Mouse (Mus musculus): Measurements from ENCODE around the gene 9930111J21Rik2. TPM values are rescaled to one million over a fixed set of nuclear protein-coding genes. Genes with fewer than 3 reads are reported as not detected.
A peak's percentile ranks its signal among the peaks of the same experiment; 100 is the strongest.
"Not testable (repeated sequence)": the region's sequence is repeated elsewhere in the genome, so short reads cannot be mapped to it uniquely, and the experiment has no call there.

9930111J21Rik2 gene
- 0.60 and 0.98 TPM in 2 replicates for polyA plus RNA-seq (2015; fragmentation: Nextera tagmentation; extraction: Ambion mirVana)

GRCm38 (mm10) chr11:49051093-49051891 is at the start of gene 9930111J21Rik2:
Gene 9930111J21Rik2, minus strand, starts transcription at chr11:49051242.
- H3K27me3 ChIP-seq (ENCODE audit: insufficient read depth, low read length); H3K4me1 ChIP-seq (ENCODE audit: insufficient read depth, low read length); H3K9ac ChIP-seq (replicated peaks; ENCODE audit: low read length); H3K27ac ChIP-seq (ENCODE audit: low read length); H3K9me3 ChIP-seq (ENCODE audit: low read length); H3K4me2 ChIP-seq (replicated peaks; ENCODE audit: low read depth, low read length); H3K36me3 ChIP-seq (ENCODE audit: insufficient read depth, low read length); H3K4me3 ChIP-seq (ENCODE audit: low read length): not testable (repeated sequence)
- 0 out of 2 replicates have a peak, but pooled peaks have one; percentile 27 for ATAC-seq (ENCODE audit: low FRiP score, low TSS enrichment)
- WGBS, result 100% methylated on average over 1 of the region's 6 CpGs

GRCm38 (mm10) chr11:49100409-49100808 is 49.4 kb upstream of the 9930111J21Rik2 start:
- Histone ChIP-seq H3K9me3 (ENCODE audit: low read length) (no peaks in the 10 kb centered on the region), H3K27me3 (ENCODE audit: insufficient read depth, low read length) (no peaks in the 10 kb centered on the region), H3K4me2 (replicated peaks; ENCODE audit: low read depth, low read length) (no peak overlapping the region), H3K4me1 (ENCODE audit: insufficient read depth, low read length) (no peaks in the 10 kb centered on the region), H3K9ac (replicated peaks; ENCODE audit: low read length) (no peak overlapping the region), H3K36me3 (ENCODE audit: insufficient read depth, low read length) (no peaks in the 10 kb centered on the region), H3K27ac (ENCODE audit: low read length) (no peak overlapping the region), H3K4me3 (ENCODE audit: low read length) (no peak overlapping the region)
- no peak for ATAC-seq (ENCODE audit: low FRiP score, low TSS enrichment)
- 92% methylated on average over 3 of the region's 3 CpGs for WGBS

DNA sequence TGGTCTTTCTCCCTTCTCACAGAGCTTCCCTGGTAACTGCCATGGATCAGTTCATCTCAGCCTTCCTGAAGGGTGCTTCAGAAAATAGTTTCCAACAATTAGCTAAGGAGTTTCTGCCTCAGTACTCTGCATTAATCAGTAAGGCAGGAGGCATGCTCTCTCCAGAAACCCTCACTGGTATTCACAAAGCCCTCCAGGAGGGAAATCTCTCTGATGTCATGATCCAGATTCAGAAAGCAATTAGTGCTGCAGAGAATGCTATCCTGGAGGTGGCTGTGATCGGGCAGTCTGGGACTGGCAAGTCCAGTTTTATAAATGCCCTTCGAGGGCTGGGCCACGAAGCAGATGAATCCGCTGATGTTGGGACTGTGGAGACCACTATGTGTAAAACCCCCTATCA is 44.3 kb upstream of the 9930111J21Rik2 start:
- no peaks in the 10 kb centered on the region for H3K9me3 ChIP-seq (ENCODE audit: low read length)
- H3K4me2 ChIP-seq (replicated peaks; ENCODE audit: low read depth, low read length), result no peak overlapping the region
- H3K4me3 ChIP-seq (ENCODE audit: low read length), result no peak overlapping the region
- no peak for ATAC-seq (ENCODE audit: low FRiP score, low TSS enrichment)
- no peak overlapping the region for H3K27ac ChIP-seq (ENCODE audit: low read length)
- no peaks in the 10 kb centered on the region for H3K4me1 ChIP-seq (ENCODE audit: insufficient read depth, low read length)
- H3K27me3 ChIP-seq (ENCODE audit: insufficient read depth, low read length), result no peaks in the 10 kb centered on the region
- WGBS, result 83% methylated on average over 4 of the region's 4 CpGs
- H3K9ac ChIP-seq (replicated peaks; ENCODE audit: low read length), result no peak overlapping the region
- H3K36me3 ChIP-seq (ENCODE audit: insufficient read depth, low read length), result no peaks in the 10 kb centered on the region

GRCm38 (mm10) chr11:49093861-49094660 is 43.0 kb upstream of the 9930111J21Rik2 start:
- H3K9ac ChIP-seq (replicated peaks; ENCODE audit: low read length), result no peak overlapping the region
- 88% methylated on average over 6 of the region's 6 CpGs for WGBS
- ATAC-seq (ENCODE audit: low FRiP score, low TSS enrichment), result no peak

DNA sequence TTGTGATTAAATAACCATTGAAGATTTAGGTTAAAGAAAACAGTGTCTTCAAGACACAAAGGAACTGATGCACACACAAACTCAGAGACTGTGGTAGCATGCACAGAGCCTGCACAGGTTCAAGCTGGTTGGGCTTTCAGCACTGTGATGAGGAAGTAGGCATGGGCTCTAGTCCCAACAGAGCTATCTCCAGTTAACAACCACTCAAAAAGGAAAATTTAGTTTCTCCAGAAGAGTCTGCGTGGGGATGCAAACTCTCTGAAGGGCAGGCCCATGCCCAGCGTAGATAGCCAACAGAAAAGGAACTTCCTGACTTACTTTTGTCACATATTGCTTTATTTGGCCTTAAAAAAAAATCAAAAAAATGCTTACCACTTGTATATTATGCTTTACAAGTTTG is 41.7 kb upstream of the 9930111J21Rik2 start:
- Histone ChIP-seq H3K4me2 (replicated peaks; ENCODE audit: low read depth, low read length) (no peak overlapping the region), H3K4me3 (ENCODE audit: low read length) (no peak overlapping the region), H3K4me1 (ENCODE audit: insufficient read depth, low read length) (0 out of 2 replicates have a peak, but pooled peaks cover 4% of the 10 kb centered on the region), H3K36me3 (ENCODE audit: insufficient read depth, low read length) (no peaks in the 10 kb centered on the region), H3K27ac (ENCODE audit: low read length) (no peak overlapping the region), H3K27me3 (ENCODE audit: insufficient read depth, low read length) (no peaks in the 10 kb centered on the region), H3K9ac (replicated peaks; ENCODE audit: low read length) (no peak overlapping the region), H3K9me3 (ENCODE audit: low read length) (no peaks in the 10 kb centered on the region)
- WGBS, result 83% methylated on average over 2 of the region's 2 CpGs
- no peak for ATAC-seq (ENCODE audit: low FRiP score, low TSS enrichment)

More at GRCm38 (mm10) chr11:49093861-49094660, 43.0 kb upstream of the 9930111J21Rik2 start:
- H3K27me3 ChIP-seq (ENCODE audit: insufficient read depth, low read length), result no peaks in the 10 kb centered on the region
- no peaks in the 10 kb centered on the region for H3K36me3 ChIP-seq (ENCODE audit: insufficient read depth, low read length)
- H3K4me1 ChIP-seq (ENCODE audit: insufficient read depth, low read length), result no peaks in the 10 kb centered on the region
- H3K27ac ChIP-seq (ENCODE audit: low read length), result no peak overlapping the region
- H3K4me3 ChIP-seq (ENCODE audit: low read length), result no peak overlapping the region
- H3K4me2 ChIP-seq (replicated peaks; ENCODE audit: low read depth, low read length), result no peak overlapping the region
- no peaks in the 10 kb centered on the region for H3K9me3 ChIP-seq (ENCODE audit: low read length)

GRCm38 (mm10) chr11:49092053-49092586 is 41.1 kb upstream of the 9930111J21Rik2 start:
- WGBS, result 91% methylated on average over 1 of the region's 1 CpGs
- no peaks in the 10 kb centered on the region for H3K9me3 ChIP-seq (ENCODE audit: low read length)
- no peak for ATAC-seq (ENCODE audit: low FRiP score, low TSS enrichment)
- H3K36me3 ChIP-seq (ENCODE audit: insufficient read depth, low read length), result no peaks in the 10 kb centered on the region
- H3K27me3 ChIP-seq (ENCODE audit: insufficient read depth, low read length), result no peaks in the 10 kb centered on the region
- H3K4me1 ChIP-seq (ENCODE audit: insufficient read depth, low read length), result 0 out of 2 replicates have a peak, but pooled peaks cover 4% of the 10 kb centered on the region
- no peak overlapping the region for H3K4me3 ChIP-seq (ENCODE audit: low read length)
- H3K27ac ChIP-seq (ENCODE audit: low read length), result no peak overlapping the region
- no peak overlapping the region for H3K4me2 ChIP-seq (replicated peaks; ENCODE audit: low read depth, low read length)
- H3K9ac ChIP-seq (replicated peaks; ENCODE audit: low read length), result no peak overlapping the region

DNA sequence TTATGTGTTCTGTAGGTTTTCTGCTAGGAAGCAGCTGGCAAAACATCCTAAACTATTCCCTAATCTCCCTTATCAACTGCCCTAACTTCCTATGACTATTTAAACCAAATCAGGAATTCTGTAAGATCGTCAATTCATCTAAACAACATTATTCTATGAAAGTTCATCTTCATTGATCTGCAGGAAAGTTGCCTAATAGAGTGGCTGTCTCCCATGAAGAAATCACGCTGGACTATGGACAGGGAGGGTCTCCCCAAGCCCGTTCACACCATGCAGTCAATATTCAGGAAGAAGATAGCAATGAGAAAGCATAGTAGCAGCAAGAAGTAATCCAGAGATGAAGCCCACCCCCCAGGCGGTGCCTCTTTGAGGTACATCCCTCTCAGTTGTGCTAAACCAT is 40.1 kb upstream of the 9930111J21Rik2 start:
- no peak overlapping the region for H3K4me2 ChIP-seq (replicated peaks; ENCODE audit: low read depth, low read length)
- no peaks in the 10 kb centered on the region for H3K27me3 ChIP-seq (ENCODE audit: insufficient read depth, low read length)
- H3K4me3 ChIP-seq (ENCODE audit: low read length), result no peak overlapping the region
- H3K27ac ChIP-seq (ENCODE audit: low read length), result no peak overlapping the region
- ATAC-seq (ENCODE audit: low FRiP score, low TSS enrichment), result no peak
- no peaks in the 10 kb centered on the region for H3K9me3 ChIP-seq (ENCODE audit: low read length)
- no peaks in the 10 kb centered on the region for H3K36me3 ChIP-seq (ENCODE audit: insufficient read depth, low read length)
- WGBS, result 78% methylated on average over 4 of the region's 4 CpGs
- 0 out of 2 replicates have a peak, but pooled peaks cover 4% of the 10 kb centered on the region for H3K4me1 ChIP-seq (ENCODE audit: insufficient read depth, low read length)
- no peak overlapping the region for H3K9ac ChIP-seq (replicated peaks; ENCODE audit: low read length)

- WGBS, result 91% methylated on average over 5 of the region's 5 CpGs
- no peak for ATAC-seq (ENCODE audit: low FRiP score, low TSS enrichment)
- H3K4me1 ChIP-seq (ENCODE audit: insufficient read depth, low read length), result 0 out of 2 replicates have a peak, but pooled peaks cover 4% of the 10 kb centered on the region
Measured at GRCm38 (mm10) chr11:49090551-49090950, 39.5 kb upstream of the 9930111J21Rik2 start.

GRCm38 (mm10) chr11:49089735-49090507 is 38.9 kb upstream of the 9930111J21Rik2 start:
- H3K4me2 ChIP-seq (replicated peaks; ENCODE audit: low read depth, low read length), result no peak overlapping the region
- no peak overlapping the region for H3K4me3 ChIP-seq (ENCODE audit: low read length)
- no peaks in the 10 kb centered on the region for H3K27me3 ChIP-seq (ENCODE audit: insufficient read depth, low read length)
- peaks cover 8% of the 10 kb centered on the region; the same call in 1 of the 2 replicates for H3K4me1 ChIP-seq (ENCODE audit: insufficient read depth, low read length)
- 82% methylated on average over 3 of the region's 3 CpGs for WGBS
- no peaks in the 10 kb centered on the region for H3K9me3 ChIP-seq (ENCODE audit: low read length)
- no peak overlapping the region for H3K27ac ChIP-seq (ENCODE audit: low read length)
- no peak overlapping the region for H3K9ac ChIP-seq (replicated peaks; ENCODE audit: low read length)
- ATAC-seq (ENCODE audit: low FRiP score, low TSS enrichment), result no peak
- no peaks in the 10 kb centered on the region for H3K36me3 ChIP-seq (ENCODE audit: insufficient read depth, low read length)

More at GRCm38 (mm10) chr11:49090551-49090950, 39.5 kb upstream of the 9930111J21Rik2 start:
- Histone ChIP-seq H3K27ac (ENCODE audit: low read length) (no peak overlapping the region), H3K4me2 (replicated peaks; ENCODE audit: low read depth, low read length) (no peak overlapping the region), H3K4me3 (ENCODE audit: low read length) (no peak overlapping the region), H3K9me3 (ENCODE audit: low read length) (no peaks in the 10 kb centered on the region), H3K27me3 (ENCODE audit: insufficient read depth, low read length) (no peaks in the 10 kb centered on the region), H3K9ac (replicated peaks; ENCODE audit: low read length) (no peak overlapping the region), H3K36me3 (ENCODE audit: insufficient read depth, low read length) (no peaks in the 10 kb centered on the region)

Data from kidney, embryonic 16.5 days (tissue).